Mouse (Mus musculus) liver, embryonic 12.5 days (tissue): ENCODE measurements around the gene Dync2li1. TPM values are rescaled to one million over a fixed set of nuclear protein-coding genes. Genes with fewer than 3 reads are reported as not detected.

ENCODE experiments used
- ATAC-seq: fragments of 200-750 bp; cut with Nextera tagmentation; 2 replicates; pipeline ENCODE4 v1.8.0; 2017; ENCODE audit warnings: moderate number of reproducible peaks, mild to moderate bottlenecking, moderate library complexity
- H3K27ac ChIP-seq: fragments of 300-500 bp; sonication (generic); 2 replicates; pipeline ENCODE4 v1.5.1; 2016; ENCODE audit warnings: mild to moderate bottlenecking
- H3K27me3 ChIP-seq: fragments of 300-500 bp; sonication (generic); replicated peaks from 2 replicates; pipeline ENCODE4 v1.6.1; 2016; ENCODE audit warnings: mild to moderate bottlenecking, moderate library complexity
- H3K36me3 ChIP-seq: fragments of 300-500 bp; sonication (generic); 2 replicates; pipeline ENCODE4 v1.6.1; 2016; ENCODE audit warnings: mild to moderate bottlenecking, moderate library complexity
- H3K4me1 ChIP-seq: fragments of 300-500 bp; sonication (generic); 2 replicates; pipeline ENCODE4 v1.6.1; 2016
- H3K4me2 ChIP-seq: fragments of 300-500 bp; sonication (generic); 2 replicates; pipeline ENCODE4 v1.6.1; 2016; ENCODE audit warnings: mild to moderate bottlenecking, moderate library complexity
- H3K4me3 ChIP-seq: fragments of 300-500 bp; sonication (generic); 2 replicates; pipeline ENCODE4 v1.5.1; 2016; ENCODE audit warnings: mild to moderate bottlenecking, moderate library complexity
- H3K9ac ChIP-seq: fragments of 300-500 bp; sonication (generic); 2 replicates; pipeline ENCODE4 v1.6.1; 2016; ENCODE audit warnings: mild to moderate bottlenecking, moderate library complexity
- H3K9me3 ChIP-seq: fragments of 300-500 bp; sonication (generic); replicated peaks from 2 replicates; pipeline ENCODE4 v1.6.1; 2016; ENCODE audit warnings: mild to moderate bottlenecking, moderate library complexity
- WGBS: fragments of 180-500 bp; shearing (Covaris S2); methylation state at CpG from one replicate; pipeline ENCODE4 v1.1.7; 2016; ENCODE audit not compliant: insufficient replicate concordance; 5-methylcytosine and 5-hydroxymethylcytosine counted together
- polyA plus RNA-seq: library from polyadenylated mRNA; unstranded; fragments of >200 nt; fragmentation: Nextera tagmentation; extraction: Ambion mirVana; gene quantifications from 2 replicates; pipeline ENCODE4 v1.2.1, GENCODE M21; 2016

Dync2li1 gene
- polyA plus RNA-seq, 1 experiment from 2014 or later: 3.3 TPM

DNA sequence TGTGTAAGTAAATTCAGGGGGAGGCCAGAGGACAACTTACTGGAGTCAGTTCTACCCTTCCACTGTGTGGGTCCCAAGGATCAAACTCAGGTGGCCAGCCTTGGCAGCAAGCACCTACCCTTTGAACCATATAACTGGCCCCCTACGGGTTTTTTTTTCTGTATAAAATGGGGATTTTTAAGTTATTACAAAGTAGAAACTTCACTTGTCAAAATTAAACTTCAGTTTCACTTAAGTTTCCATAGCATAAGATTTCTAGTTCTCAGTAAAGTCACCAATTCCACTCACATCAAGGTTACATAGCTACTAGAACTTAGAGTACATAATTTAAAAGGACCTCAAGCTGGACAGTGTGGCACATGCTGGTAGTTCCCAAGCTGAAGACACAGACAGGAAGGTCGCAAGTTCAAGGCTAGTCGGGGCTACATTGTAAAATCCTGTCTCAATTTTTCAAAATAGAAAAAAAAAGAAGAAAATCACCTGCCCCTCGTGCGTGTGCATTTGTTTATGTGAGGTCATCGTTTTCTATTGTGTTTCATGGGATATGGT lies 9.7 kb upstream of the Dync2li1 start:
- H3K36me3 ChIP-seq: peaks cover 8% of the 10 kb centered on the region; the same call in 1 of the 2 replicates
- H3K9ac ChIP-seq: no peak overlapping the region
- H3K4me2 ChIP-seq: no peak overlapping the region
- no peak overlapping the region for H3K27ac ChIP-seq
- H3K27me3 ChIP-seq: no peaks in the 10 kb centered on the region
- peaks cover 13% of the 10 kb centered on the region for H3K9me3 ChIP-seq
- no peaks in the 10 kb centered on the region for H3K4me1 ChIP-seq
- ATAC-seq: no peak
- H3K4me3 ChIP-seq: no peak overlapping the region
- WGBS: 61% methylated on average over 6 of the region's 6 CpGs

DNA sequence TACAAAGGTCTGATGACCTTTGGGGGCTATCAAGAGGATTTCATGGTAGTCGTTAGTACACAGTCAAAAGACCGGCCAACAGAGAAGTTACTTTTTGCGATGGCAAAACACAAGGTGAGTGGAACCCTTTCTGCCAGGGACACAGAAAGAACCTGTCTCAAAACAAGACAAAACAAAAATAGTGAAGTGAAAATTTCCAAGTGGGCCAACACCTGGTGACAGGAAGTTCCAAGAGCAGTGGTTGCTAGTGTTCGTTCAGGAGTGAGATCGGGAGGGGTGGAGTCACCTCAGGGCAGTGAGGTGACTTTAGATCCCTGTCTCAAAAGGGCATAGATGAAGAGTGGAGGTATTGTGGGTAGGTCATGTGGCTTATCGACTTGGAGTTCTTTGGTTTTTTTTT lies 8.3 kb upstream of the Dync2li1 start:
- Histone ChIP-seq H3K36me3 (peaks cover 8% of the 10 kb centered on the region; the same call in 1 of the 2 replicates), H3K9ac (no peak overlapping the region), H3K4me2 (no peak overlapping the region), H3K4me3 (no peak overlapping the region), H3K27ac (no peak overlapping the region), H3K9me3 (peaks cover 13% of the 10 kb centered on the region), H3K4me1 (no peaks in the 10 kb centered on the region), H3K27me3 (no peaks in the 10 kb centered on the region)
- ATAC-seq: no peak
- WGBS: 74% methylated on average over 6 of the region's 6 CpGs

DNA sequence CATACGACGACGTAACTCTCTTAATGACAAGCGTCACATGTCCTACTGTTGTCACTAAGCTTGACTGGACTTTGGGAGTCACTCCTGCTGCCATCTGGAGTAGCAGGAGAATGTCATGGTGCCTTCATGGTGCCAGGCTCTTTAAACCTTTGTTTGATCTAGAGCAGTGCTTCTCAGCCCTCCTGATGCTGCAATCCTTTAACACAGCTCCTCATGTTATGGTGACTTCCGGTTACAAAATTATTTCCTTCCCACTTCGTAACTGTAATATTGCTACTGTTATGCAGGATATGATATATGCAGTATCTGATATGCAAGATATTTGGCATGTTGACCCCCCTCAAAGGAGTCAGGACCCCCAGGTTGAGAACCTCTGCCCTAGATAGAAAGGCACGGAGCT lies 7.2 kb upstream of the Dync2li1 start:
- Histone ChIP-seq H3K4me2 (no peak overlapping the region), H3K9me3 (peaks cover 3% of the 10 kb centered on the region), H3K4me1 (no peaks in the 10 kb centered on the region), H3K27ac (no peak overlapping the region), H3K36me3 (no peaks in the 10 kb centered on the region), H3K9ac (no peak overlapping the region), H3K27me3 (no peaks in the 10 kb centered on the region), H3K4me3 (no peak overlapping the region)
- 81% methylated on average over 7 of the region's 7 CpGs for WGBS
- ATAC-seq: no peak

DNA sequence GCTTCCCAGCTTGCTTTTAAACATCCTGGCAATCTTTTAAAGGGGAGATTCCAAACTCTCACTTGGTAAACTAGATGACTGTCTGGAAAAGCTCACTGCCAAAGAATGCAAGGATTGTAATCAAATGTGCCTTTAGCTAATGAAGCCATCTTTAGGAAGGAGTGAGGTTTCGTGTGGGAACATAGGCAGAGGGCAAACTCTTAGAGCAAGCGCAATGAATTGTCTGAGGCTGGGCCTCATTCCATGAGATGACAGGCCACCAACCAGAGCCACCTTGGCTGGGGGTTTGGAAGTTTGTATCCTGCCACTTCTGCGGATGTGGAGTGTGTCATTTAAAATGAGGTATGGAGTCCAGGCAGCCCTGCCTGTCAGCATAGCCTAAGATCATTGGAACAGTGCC lies 6.2 kb upstream of the Dync2li1 start:
- no peak overlapping the region for H3K9ac ChIP-seq
- H3K27ac ChIP-seq: no peak overlapping the region
- no peak overlapping the region for H3K4me3 ChIP-seq
- WGBS: 75% methylated on average over 3 of the region's 3 CpGs
- H3K4me1 ChIP-seq: no peaks in the 10 kb centered on the region
- no peaks in the 10 kb centered on the region for H3K27me3 ChIP-seq
- no peak for ATAC-seq
- H3K36me3 ChIP-seq: no peaks in the 10 kb centered on the region
- no peaks in the 10 kb centered on the region for H3K9me3 ChIP-seq
- no peak overlapping the region for H3K4me2 ChIP-seq

DNA sequence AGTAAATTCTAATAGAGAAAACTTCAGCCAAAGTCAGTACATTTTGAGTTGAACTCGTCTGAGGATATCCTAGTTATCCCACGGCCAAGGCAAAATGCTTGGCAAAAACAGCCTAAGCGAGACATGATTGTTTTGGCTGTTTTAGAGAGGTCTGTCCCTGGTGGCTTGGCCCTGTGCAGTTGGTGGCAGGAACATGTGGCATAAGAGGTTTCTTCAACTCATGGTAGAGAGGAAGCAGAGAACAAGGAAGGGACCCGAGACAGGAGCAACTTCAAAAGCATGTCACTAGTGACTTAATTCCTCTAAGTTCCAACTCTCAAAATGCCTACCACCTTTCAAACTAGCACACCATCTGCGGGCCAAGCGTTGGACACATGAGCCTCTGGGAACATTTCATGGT lies 5.7 kb upstream of the Dync2li1 start:
- Histone ChIP-seq H3K9me3 (no peaks in the 10 kb centered on the region), H3K4me3 (no peak overlapping the region), H3K27me3 (no peaks in the 10 kb centered on the region), H3K27ac (no peak overlapping the region), H3K36me3 (no peaks in the 10 kb centered on the region), H3K4me1 (no peaks in the 10 kb centered on the region), H3K4me2 (no peak overlapping the region), H3K9ac (no peak overlapping the region)
- ATAC-seq: no peak
- WGBS: 76% methylated on average over 6 of the region's 6 CpGs

DNA sequence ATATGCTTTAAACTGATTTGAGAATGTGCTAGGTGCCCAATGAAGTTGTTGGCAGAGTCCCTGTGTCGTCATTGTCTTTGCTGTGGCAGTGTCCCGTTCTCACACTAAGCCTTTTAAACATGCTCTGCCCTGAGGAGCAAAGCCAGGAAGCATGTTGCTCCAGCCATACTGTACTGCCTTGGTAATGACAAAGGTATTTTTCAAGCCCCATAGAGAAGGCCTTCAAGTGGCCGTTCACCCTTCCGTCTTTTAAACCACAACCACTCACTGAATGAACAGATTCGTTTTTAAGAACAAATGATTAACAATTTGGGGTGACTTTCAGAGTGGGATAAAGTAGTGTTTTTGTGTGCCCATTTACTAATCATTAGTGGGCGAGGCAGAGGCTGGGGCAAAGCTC lies 5.1 kb upstream of the Dync2li1 start:
- Histone ChIP-seq H3K4me1 (peaks cover 2% of the 10 kb centered on the region; the same call in 1 of the 2 replicates), H3K9me3 (no peaks in the 10 kb centered on the region), H3K4me2 (no peak overlapping the region), H3K4me3 (no peak overlapping the region), H3K36me3 (no peaks in the 10 kb centered on the region), H3K27ac (no peak overlapping the region), H3K27me3 (no peaks in the 10 kb centered on the region), H3K9ac (no peak overlapping the region)
- no peak for ATAC-seq
- 59% methylated on average over 6 of the region's 6 CpGs for WGBS

DNA sequence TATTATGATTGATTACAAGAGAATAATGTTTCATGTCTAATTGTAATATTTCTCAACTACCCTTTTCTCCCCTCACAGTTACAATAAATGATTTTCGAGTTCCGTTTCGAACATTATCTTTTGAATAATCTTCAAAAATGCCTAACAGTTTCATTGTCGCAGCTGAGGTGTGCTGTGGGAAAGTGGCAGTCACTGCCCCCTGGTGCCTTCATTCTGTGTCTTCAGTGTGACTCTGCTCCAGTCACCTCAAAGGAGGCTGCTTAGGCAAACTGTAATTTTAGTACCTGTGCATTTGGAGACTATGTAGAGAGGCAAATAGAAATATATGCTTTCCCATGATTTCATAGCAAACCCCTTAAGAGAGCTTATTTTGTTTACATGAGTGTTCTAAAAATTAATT lies 4.3 kb upstream of the Dync2li1 start:
- no peak overlapping the region for H3K4me2 ChIP-seq
- H3K9me3 ChIP-seq: no peaks in the 10 kb centered on the region
- H3K4me3 ChIP-seq: no peak overlapping the region
- peaks cover 11% of the 10 kb centered on the region for H3K4me1 ChIP-seq
- no peak for ATAC-seq
- H3K27ac ChIP-seq: no peak overlapping the region
- H3K27me3 ChIP-seq: no peaks in the 10 kb centered on the region
- WGBS: 70% methylated on average over 4 of the region's 4 CpGs
- no peak overlapping the region for H3K9ac ChIP-seq
- H3K36me3 ChIP-seq: no peaks in the 10 kb centered on the region

DNA sequence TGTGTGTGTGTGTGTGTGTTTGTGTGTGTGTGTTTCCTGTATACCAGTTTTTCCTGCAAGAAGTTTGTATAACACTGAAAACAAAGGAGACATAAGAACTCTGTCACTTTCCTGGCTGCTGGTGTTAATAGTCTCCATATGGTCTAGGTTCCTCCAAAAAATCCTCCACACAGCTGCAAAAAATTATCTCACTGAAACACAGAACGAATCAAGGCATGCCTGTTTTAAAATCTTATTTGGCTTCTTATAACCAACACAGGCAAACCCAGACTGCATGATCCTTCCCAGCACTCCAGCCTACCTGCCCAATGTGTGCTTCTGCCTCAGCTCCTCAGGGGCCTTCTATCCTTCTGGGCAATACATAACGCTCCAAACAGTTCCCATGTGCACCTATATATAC lies 3.4 kb upstream of the Dync2li1 start:
- 44% methylated on average over 2 of the region's 2 CpGs for WGBS
- no peaks in the 10 kb centered on the region for H3K9me3 ChIP-seq
- no peak overlapping the region for H3K27ac ChIP-seq
- ATAC-seq: no peak
- H3K4me1 ChIP-seq: peaks cover 11% of the 10 kb centered on the region
- no peak overlapping the region for H3K4me2 ChIP-seq
- H3K9ac ChIP-seq: no peak overlapping the region
- H3K36me3 ChIP-seq: no peaks in the 10 kb centered on the region
- H3K4me3 ChIP-seq: no peak overlapping the region
- H3K27me3 ChIP-seq: no peaks in the 10 kb centered on the region

DNA sequence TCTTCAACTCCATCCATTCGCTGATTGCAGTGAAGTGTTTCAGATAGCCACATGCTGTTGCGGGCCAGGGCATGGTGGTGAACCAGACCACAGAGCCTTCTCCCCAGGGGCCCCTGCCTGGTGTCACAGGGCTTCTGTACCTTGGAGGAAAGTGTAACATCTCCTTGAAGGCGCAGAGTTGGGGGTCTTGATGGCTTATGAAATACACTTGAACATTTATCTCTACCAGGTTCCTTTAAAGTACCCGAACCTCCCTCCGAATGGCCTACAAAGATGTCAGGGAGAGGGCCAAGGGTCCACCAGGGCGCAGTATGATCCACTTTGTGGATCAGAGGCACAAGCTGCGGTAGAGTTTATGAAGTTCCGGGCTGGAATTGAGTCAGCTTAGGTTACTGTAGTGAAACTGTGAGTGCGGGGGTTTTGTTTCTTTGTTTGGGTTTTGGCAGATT lies 585 bp downstream of the Dync2li1 start:
- WGBS: 39% methylated on average over 9 of the region's 9 CpGs
- no peaks in the 10 kb centered on the region for H3K36me3 ChIP-seq
- no peaks in the 10 kb centered on the region for H3K27me3 ChIP-seq
- ATAC-seq: no peak
- H3K4me2 ChIP-seq: peak overlapping the region; percentile 69
- no peak overlapping the region for H3K27ac ChIP-seq
- peak overlapping the region; percentile 12; the same call in 1 of the 2 replicates for H3K9ac ChIP-seq
- peak overlapping the region; percentile 50 for H3K4me3 ChIP-seq
- H3K4me1 ChIP-seq: peaks cover 11% of the 10 kb centered on the region
- H3K9me3 ChIP-seq: no peaks in the 10 kb centered on the region

DNA sequence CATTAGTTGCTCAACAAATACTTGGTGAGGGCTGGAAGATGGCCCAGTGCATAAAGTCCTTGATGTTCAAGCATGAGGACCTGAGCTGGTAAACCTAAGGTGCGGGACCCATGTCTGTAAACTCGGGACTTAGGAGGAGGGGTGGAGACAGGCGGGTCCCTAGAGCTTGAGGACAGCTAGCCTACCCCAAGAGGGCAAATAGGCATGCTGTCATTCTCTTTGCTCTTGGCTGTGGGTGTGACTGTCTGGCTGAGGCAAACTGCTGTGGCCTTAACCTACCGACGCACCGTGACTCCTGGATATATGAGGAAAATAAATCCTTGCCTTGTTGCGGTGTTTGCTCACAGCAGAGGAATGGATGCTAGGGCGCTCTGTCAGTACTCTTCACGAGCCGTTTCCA lies 1.4 kb downstream of the Dync2li1 start:
- 68% methylated on average over 10 of the region's 10 CpGs for WGBS
- Histone ChIP-seq H3K27me3 (no peaks in the 10 kb centered on the region), H3K36me3 (no peaks in the 10 kb centered on the region), H3K4me3 (no peak overlapping the region), H3K4me1 (peaks cover 11% of the 10 kb centered on the region), H3K4me2 (no peak overlapping the region), H3K27ac (no peak overlapping the region), H3K9me3 (no peaks in the 10 kb centered on the region), H3K9ac (no peak overlapping the region)
- ATAC-seq: no peak

DNA sequence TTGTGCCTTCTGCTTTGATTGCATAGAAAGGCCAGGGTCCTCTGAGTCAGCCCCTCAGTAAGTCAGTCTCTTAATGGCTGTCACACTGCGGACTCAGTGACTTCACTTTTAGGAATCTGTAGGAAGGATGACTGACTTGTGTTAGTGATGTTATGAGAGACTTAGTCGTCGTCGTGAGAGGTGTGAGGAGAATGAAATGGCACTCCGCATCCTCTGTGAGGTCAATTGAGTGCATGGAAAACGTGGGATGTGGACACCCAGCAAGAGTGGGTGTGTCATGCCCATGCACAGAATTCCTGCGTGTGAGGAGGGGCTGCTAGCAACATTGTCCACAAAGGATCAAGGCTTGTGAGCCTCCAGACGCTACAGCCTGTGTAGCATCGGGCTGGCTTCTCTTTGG lies 2.3 kb downstream of the Dync2li1 start:
- H3K4me3 ChIP-seq: no peak overlapping the region
- 69% methylated on average over 9 of the region's 9 CpGs for WGBS
- H3K27me3 ChIP-seq: no peaks in the 10 kb centered on the region

DNA sequence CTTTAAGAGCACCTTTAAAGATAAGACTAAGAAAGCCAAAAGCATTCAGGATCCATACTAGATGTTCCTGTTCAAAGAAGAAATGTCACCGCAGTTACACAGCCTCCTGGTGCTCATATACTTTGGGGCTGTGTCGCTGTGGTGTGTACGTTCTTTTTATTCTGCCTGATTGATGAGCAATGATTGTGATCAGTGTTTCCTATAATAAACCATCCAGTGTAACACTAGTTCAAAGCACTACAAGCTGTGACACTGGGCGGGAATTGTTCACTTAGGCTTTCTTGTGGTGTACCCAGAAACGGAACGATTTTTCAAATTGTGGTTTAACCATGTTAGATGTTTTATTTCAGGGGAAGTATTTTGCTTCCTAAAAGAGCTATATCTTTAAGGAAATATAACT lies 5.5 kb downstream of the Dync2li1 start:
- Histone ChIP-seq H3K36me3 (no peaks in the 10 kb centered on the region), H3K27ac (no peak overlapping the region), H3K4me1 (peaks cover 11% of the 10 kb centered on the region), H3K27me3 (no peaks in the 10 kb centered on the region), H3K4me3 (no peak overlapping the region), H3K4me2 (no peak overlapping the region), H3K9me3 (no peaks in the 10 kb centered on the region), H3K9ac (no peak overlapping the region)
- 73% methylated on average over 6 of the region's 6 CpGs for WGBS
- no peak for ATAC-seq

More for the DNA sequence above, 2.3 kb downstream of the Dync2li1 start:
- ATAC-seq: no peak
- Histone ChIP-seq H3K9ac (no peak overlapping the region), H3K27ac (no peak overlapping the region), H3K4me2 (no peak overlapping the region), H3K4me1 (peaks cover 15% of the 10 kb centered on the region), H3K9me3 (no peaks in the 10 kb centered on the region), H3K36me3 (no peaks in the 10 kb centered on the region)

DNA sequence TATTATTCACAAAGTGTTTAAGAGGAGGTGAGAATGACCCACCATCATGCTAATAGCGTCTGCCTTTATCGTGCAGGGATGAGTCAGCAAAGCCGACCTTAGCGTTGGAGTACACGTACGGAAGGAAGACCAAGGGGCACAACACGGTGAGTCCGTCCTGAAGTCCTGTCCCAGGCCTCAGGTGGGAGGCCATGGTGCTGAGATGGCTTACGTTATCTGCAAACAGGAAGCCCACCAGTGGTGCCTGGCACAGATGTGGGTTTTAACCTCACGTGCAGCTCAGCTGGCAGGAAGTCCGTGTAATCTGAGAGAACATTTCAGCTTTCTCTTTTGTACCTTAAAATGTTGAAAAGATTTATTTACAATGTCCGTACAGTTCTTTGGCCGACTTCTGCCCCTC lies 7.1 kb downstream of the Dync2li1 start:
- H3K9ac ChIP-seq: no peak overlapping the region
- no peak overlapping the region for H3K4me3 ChIP-seq
- 0 out of 2 replicates have a peak overlapping the region, but pooled peaks have one; percentile 3 for H3K4me2 ChIP-seq
- no peak for ATAC-seq
- 0 out of 2 replicates have a peak, but pooled peaks cover 9% of the 10 kb centered on the region for H3K4me1 ChIP-seq
- no peaks in the 10 kb centered on the region for H3K9me3 ChIP-seq
- no peaks in the 10 kb centered on the region for H3K27me3 ChIP-seq
- H3K36me3 ChIP-seq: no peaks in the 10 kb centered on the region
- no peak overlapping the region for H3K27ac ChIP-seq
- 39% methylated on average over 13 of the region's 13 CpGs for WGBS
